Mouse (Mus musculus) thymus, postnatal 10 days (tissue): ENCODE data around the gene Map1lc3b.

Experiments
- DNase-seq, 2 experiments: peaks; one replicate each; pipeline ENCODE4 v3.0.0; 2021; ENCODE audit warnings: low spot score in 2 of 2

Gene Map1lc3b

GRCm38 (mm10) chr8:121590203-121591177 lies at the start of gene Map1lc3b:
TSS of gene Map1lc3b (plus strand) at chr8:121590361.
- DNase-seq = peak; percentile 90 to 97

GRCm38 (mm10) chr8:121541862-121542261 lies 48.3 kb upstream of the Map1lc3b start:
- no peak for DNase-seq

- no peak for DNase-seq
Measured at GRCm38 (mm10) chr8:121542901-121543300, 47.3 kb upstream of the Map1lc3b start.

GRCm38 (mm10) chr8:121544276-121544785 lies 45.8 kb upstream of the Map1lc3b start, which contains the start of gene 1700018B08Rik:
TSS of gene 1700018B08Rik (minus strand) at chr8:121544320.
- DNase-seq = no peak

GRCm38 (mm10) chr8:121544936-121545335 lies 45.2 kb upstream of the Map1lc3b start:
- DNase-seq = no peak

- peak; percentile 53 to 72 for DNase-seq
Measured at GRCm38 (mm10) chr8:121547132-121547531, 43.0 kb upstream of the Map1lc3b start.

GRCm38 (mm10) chr8:121550056-121550455 lies 40.1 kb upstream of the Map1lc3b start:
- DNase-seq = no peak

- no peak for DNase-seq
Measured at GRCm38 (mm10) chr8:121551065-121551985, 38.8 kb upstream of the Map1lc3b start.

GRCm38 (mm10) chr8:121552506-121552905 lies 37.7 kb upstream of the Map1lc3b start:
- no peak for DNase-seq

- DNase-seq = no peak
Measured at GRCm38 (mm10) chr8:121553831-121554475, 36.2 kb upstream of the Map1lc3b start.

- no peak for DNase-seq
Measured at GRCm38 (mm10) chr8:121557746-121558145, 32.4 kb upstream of the Map1lc3b start.

GRCm38 (mm10) chr8:121558538-121558937 lies 31.6 kb upstream of the Map1lc3b start:
- no peak for DNase-seq

GRCm38 (mm10) chr8:121559801-121560200 lies 30.4 kb upstream of the Map1lc3b start:
- DNase-seq = no peak

- no peak for DNase-seq
Measured at GRCm38 (mm10) chr8:121560432-121561100, 29.6 kb upstream of the Map1lc3b start.

- no peak for DNase-seq
Measured at GRCm38 (mm10) chr8:121561636-121562345, 28.4 kb upstream of the Map1lc3b start.

- no peak for DNase-seq
Measured at GRCm38 (mm10) chr8:121562941-121563351, 27.2 kb upstream of the Map1lc3b start.

- no peak for DNase-seq
Measured at GRCm38 (mm10) chr8:121563701-121564100, 26.5 kb upstream of the Map1lc3b start.

- no peak for DNase-seq
Measured at GRCm38 (mm10) chr8:121568321-121568720, 21.8 kb upstream of the Map1lc3b start.

GRCm38 (mm10) chr8:121570335-121570734 lies 19.8 kb upstream of the Map1lc3b start:
- DNase-seq = no peak

GRCm38 (mm10) chr8:121570801-121571200 lies 19.4 kb upstream of the Map1lc3b start:
- no peak for DNase-seq
